Mouse (Mus musculus) E14TG2a.4 (cell line): ENCODE data around the gene Flad1.

Experiments
- CTCF ChIP-seq: conservative IDR thresholded peaks from 2 replicates; pipeline ENCODE4 v1.5.1; 2014; ENCODE audit warnings: low read length
- POU5F1 ChIP-seq: IDR thresholded peaks from 2 replicates; pipeline ENCODE4 v1.6.1; 2014; ENCODE audit warnings: low read length, borderline replicate concordance

DNA sequence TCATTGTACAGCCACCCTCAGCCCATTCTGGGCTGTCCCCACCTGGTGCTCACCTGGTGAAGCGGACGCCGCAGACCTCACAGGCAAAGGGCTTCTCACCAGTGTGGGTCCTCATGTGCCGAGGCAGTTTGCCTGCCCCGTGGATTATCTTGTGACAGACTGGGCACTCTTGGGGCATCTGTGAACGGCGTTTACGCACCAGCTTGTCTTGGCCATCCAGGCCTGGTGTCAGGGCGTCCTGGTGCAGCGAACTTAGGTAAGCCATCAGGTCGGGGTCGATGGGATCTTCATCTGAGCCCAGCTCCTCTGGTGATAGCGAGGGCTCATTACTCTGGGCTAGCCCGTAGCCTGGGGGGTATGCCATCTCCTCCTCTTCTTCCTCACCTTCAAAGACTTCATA, 31.4 kb downstream of the Flad1 start:
- no peak for TF ChIP-seq CTCF
- no peak for TF ChIP-seq POU5F1
